Mouse (Mus musculus): ENCODE measurements around the gene Parp16.

- TF ChIP-seq POLR2A (IDR thresholded peaks at IDR 0.05; ENCODE audit: insufficient read depth, low read length) (no peak), CTCF (IDR thresholded peaks at IDR 0.05; ENCODE audit: low read depth, low read length) (no peak)
Observed at GRCm38 (mm10) chr9:65252026-65252425, 56.9 kb downstream of the Parp16 start.
